Mouse (Mus musculus): ENCODE measurements around the gene Aspg. TPM values are rescaled to one million over a fixed set of nuclear protein-coding genes. Genes with fewer than 3 reads are reported as not detected.

Gene Aspg
- polyA plus RNA-seq, 1 experiment from 2014 or later = 1.3 TPM

DNA sequence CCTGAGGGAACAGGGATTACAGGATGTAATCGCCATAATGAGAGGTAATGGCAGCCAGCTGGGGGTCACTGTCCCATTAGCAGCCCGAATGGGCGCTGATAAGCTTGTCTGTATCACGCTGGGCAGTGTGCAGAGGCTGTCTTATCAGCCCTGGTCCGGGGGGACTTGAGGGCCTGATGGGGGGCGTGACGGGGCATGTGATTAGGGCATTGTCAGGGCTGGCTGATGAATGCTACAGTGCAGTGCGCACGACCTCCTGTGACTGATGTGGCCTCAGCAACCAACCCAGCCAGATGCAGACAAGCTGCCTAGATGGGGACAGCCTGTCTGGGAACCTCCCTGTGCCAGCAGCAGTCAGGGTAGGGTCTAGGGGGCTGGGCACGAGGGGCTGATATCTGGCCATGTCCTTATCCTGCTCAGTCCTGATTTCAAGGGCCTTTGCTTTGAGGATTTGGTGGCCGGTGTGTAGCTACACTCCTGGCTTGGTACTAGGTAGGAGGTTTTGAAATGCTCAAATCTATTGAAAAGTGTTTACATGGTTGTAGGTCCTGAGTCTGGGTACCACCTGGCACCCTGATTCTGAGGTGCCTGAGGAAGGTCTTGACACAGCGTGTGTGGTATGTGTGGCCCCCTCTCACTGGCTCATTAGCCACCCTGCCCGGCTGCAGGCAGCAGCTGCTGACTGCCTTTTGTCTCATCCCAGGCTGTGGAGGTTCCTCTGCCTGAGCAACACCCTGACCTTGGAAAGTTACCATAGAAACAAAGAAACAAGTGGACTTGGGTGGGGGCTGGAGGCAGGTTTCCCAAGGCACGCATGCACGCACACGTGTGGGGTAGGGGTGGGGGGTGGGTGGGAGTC is 57.7 kb downstream of the Aspg start:
- no peak for DNase-seq (ENCODE audit: extremely low spot score, low spot score)
- H3K36me3 ChIP-seq (replicated peaks) = peaks cover 70% of the 10 kb centered on the region

DNA sequence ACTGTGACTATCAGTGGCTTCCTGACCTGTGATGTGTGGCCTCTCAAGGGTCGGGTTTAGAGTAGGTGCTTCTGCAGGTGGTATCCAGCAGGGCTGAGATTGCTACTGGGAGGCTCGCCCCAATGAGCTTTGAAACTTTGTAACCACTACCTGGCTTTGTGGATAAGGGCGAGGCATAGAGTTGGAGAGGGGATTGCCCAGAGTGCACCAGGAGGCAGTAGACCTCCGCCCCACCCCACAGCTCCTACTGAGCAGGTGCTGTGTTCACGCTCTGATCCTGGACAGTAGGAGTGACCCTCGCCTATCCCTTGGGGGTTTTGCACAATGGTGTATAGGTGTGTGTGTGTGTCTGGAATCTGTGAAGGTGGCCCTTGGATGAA is 58.4 kb downstream of the Aspg start:
- no peak overlapping the region for H3K4me3 ChIP-seq
- H3K27me3 ChIP-seq (ENCODE audit: poor library complexity, severe bottlenecking) = peaks cover 14% of the 10 kb centered on the region
- H3K27ac ChIP-seq = peak overlapping the region; percentile 78
- DNase-seq (ENCODE audit: extremely low spot score, low spot score) = no peak
- peaks cover 75% of the 10 kb centered on the region for H3K4me1 ChIP-seq
- H3K9me3 ChIP-seq = no peaks in the 10 kb centered on the region
- 66% methylated on average over 6 of the region's 6 CpGs for WGBS
- peaks cover 72% of the 10 kb centered on the region for H3K36me3 ChIP-seq (replicated peaks)

More for the DNA sequence above, 57.7 kb downstream of the Aspg start:
- 26% methylated on average over 16 of the region's 16 CpGs for WGBS
- H3K9me3 ChIP-seq = no peaks in the 10 kb centered on the region
- H3K27ac ChIP-seq = peak overlapping the region; percentile 78
- H3K4me3 ChIP-seq = no peak overlapping the region
- peaks cover 69% of the 10 kb centered on the region for H3K4me1 ChIP-seq
- H3K27me3 ChIP-seq (ENCODE audit: poor library complexity, severe bottlenecking) = peaks cover 14% of the 10 kb centered on the region

DNA sequence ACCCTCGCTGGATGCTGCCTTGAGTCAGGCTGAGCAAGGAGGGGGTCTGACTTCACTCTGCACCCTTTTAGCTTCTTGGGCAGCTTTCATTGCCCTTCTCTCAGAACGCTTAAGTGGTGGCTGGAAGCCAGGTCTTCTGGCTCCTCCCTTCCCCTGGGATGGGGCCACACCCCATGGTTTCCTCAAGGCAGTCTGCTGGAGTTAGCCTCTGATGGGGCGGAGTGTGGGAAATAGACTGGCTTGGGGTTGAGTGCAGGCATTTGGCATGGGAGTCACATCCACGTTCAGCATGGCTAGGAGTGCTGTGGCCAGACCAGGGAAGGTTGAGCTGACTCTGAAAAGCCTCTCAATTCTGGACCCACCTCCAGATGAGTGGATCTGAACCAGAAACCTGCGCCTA is 62.8 kb downstream of the Aspg start:
- 81% methylated on average over 5 of the region's 5 CpGs for WGBS
- no peak for DNase-seq (ENCODE audit: extremely low spot score, low spot score)
- H3K9me3 ChIP-seq = no peaks in the 10 kb centered on the region
- no peak overlapping the region for H3K27ac ChIP-seq
- H3K4me1 ChIP-seq = peaks cover 68% of the 10 kb centered on the region
- H3K36me3 ChIP-seq (replicated peaks) = peaks cover 60% of the 10 kb centered on the region
- H3K4me3 ChIP-seq = no peak overlapping the region
- peaks cover 7% of the 10 kb centered on the region; the same call in 1 of the 2 replicates for H3K27me3 ChIP-seq (ENCODE audit: poor library complexity, severe bottlenecking)

DNA sequence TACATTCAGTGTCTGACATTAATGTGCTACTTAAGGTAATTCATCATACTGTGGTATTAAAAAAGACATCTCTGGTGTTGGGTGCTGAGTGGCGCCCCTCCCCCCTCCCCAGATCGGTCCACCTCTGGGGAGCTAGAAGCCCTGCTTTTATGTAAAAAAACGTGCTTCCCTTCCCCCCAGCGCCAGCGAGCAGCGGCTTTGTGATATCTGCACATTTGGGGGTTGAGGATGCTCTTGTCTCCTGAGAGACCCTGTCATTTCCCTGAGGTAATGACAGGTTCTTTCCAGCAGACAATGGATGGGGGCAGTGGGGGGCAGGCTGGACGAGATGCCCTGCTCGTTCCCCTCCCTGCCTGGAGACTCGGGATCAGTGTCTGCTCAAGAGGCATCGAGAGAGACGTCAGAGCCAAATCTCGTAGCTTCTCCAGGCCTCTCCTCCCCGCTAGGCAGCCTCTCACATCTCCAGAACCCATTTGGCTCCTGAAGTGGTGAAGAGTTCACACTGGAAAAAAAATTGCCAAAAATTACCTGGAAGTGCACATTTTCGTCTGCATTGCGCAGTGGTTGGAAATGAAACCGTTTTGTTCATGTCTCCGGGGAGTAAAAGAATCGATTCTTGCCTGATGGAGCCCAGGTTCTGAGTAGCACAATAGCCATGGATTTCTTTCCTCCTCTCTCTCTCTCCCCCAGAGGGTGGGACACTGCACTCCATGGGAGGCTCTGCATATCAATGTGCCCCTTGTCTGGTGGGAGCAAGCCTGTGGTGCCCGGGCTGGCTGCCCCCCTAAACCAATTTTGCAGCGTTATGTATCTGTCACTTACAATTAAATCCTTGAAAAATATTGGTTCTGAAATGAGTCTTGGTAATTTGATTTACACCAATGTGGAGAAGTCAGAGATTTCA is 64.4 kb downstream of the Aspg start:
- H3K36me3 ChIP-seq (replicated peaks) = peaks cover 66% of the 10 kb centered on the region

DNA sequence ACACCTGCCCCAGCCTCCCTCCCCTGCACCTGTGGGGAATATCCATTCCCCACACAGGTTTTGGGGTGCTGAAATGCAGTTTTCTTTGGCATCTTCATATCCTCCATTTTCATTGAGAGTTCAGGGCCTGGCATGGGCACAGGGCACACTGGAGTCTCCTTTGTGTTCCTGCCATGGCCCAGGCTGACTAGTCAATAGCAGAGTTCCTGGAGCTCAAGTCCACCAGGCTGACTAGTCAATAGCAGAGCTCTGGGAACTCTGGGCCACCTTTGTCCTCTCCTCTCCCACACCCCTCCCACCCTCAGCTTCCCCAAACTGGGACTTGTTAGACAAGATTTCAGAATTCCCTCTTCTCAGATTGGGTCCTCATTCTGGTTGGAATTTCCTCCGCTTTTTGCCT is 65.2 kb downstream of the Aspg start:
- DNase-seq (ENCODE audit: extremely low spot score, low spot score) = no peak

More for the DNA sequence above, 64.4 kb downstream of the Aspg start:
- no peaks in the 10 kb centered on the region for H3K9me3 ChIP-seq
- 26% methylated on average over 20 of the region's 20 CpGs for WGBS
- DNase-seq (ENCODE audit: extremely low spot score, low spot score) = no peak
- H3K4me3 ChIP-seq = peak overlapping the region; percentile 7; the same call in 1 of the 2 replicates
- H3K27me3 ChIP-seq (ENCODE audit: poor library complexity, severe bottlenecking) = no peaks in the 10 kb centered on the region; the same call in 1 of the 2 replicates
- H3K4me1 ChIP-seq = peaks cover 53% of the 10 kb centered on the region
- peak overlapping the region; percentile 79 for H3K27ac ChIP-seq

DNA sequence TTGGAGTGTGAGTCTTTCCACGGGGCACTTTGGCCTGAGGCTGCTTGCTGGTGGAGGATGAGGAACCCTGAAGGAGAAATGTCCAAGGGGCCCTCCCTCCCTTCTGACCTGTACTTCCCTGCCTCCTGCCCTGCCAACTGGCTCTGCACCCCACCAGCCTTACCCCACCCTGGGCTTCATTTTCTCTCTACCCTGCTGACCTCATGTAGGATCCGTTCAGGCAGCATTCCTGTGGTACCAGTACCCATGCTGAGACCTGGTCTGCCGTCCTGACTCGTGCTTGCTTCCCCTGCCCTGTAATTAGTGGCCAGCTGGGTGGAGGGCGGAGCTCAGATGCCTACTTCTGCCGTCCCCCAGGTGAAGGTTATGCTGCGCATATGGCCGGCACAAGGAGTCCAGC is 65.7 kb downstream of the Aspg start:
- peaks cover 73% of the 10 kb centered on the region for H3K36me3 ChIP-seq (replicated peaks)
- H3K4me1 ChIP-seq = peaks cover 46% of the 10 kb centered on the region
- no peak overlapping the region for H3K4me3 ChIP-seq
- no peaks in the 10 kb centered on the region for H3K9me3 ChIP-seq
- WGBS = 72% methylated on average over 8 of the region's 8 CpGs
- H3K27me3 ChIP-seq (ENCODE audit: poor library complexity, severe bottlenecking) = no peaks in the 10 kb centered on the region
- H3K27ac ChIP-seq = peak overlapping the region; percentile 79; the same call in 1 of the 2 replicates
- DNase-seq (ENCODE audit: extremely low spot score, low spot score) = no peak

More for the DNA sequence above, 65.2 kb downstream of the Aspg start:
- peaks cover 71% of the 10 kb centered on the region for H3K36me3 ChIP-seq (replicated peaks)
- H3K27ac ChIP-seq = peak overlapping the region; percentile 79
- no peaks in the 10 kb centered on the region for H3K9me3 ChIP-seq
- whole genome bisulfite sequencing = 97% methylated on average over 1 of the region's 1 CpGs
- H3K4me1 ChIP-seq = peaks cover 49% of the 10 kb centered on the region
- no peaks in the 10 kb centered on the region; the same call in 1 of the 2 replicates for H3K27me3 ChIP-seq (ENCODE audit: poor library complexity, severe bottlenecking)
- H3K4me3 ChIP-seq = peak overlapping the region; percentile 7; the same call in 1 of the 2 replicates

MicroRNAs encoded within 50 kb of the gene (microRNA counts, 519-probe panel; counts per million panel counts)
- 341 counts per million, percentile 65 among the panel's probes with 10 or more counts for microRNA mmu-miR-203

Small RNAs within 50 kb of the gene (microRNA-seq; reads per million reads assigned to microRNA genes)
- 1,303 reads per million, percentile 76 among the genes with 10 or more reads in this experiment for gene Mir203
- gene Mir3073a = not detected
- gene Mir3073b = not detected

Other genes with a start within 250 kb of the Aspg start
- 2.9 and 3.1 TPM in 2 replicates for gene Ppp1r13b, start 198.6 kb upstream of the Aspg start, polyA plus RNA-seq (2016; fragmentation: Nextera tagmentation; extraction: Ambion mirVana)
- gene Atp5mpl, start 139.7 kb upstream of the Aspg start, polyA plus RNA-seq (2016; fragmentation: Nextera tagmentation; extraction: Ambion mirVana) = 565 and 608 TPM in 2 replicates
- 1.1 and 1.9 TPM in 2 replicates for gene Tdrd9, start 135.1 kb upstream of the Aspg start, polyA plus RNA-seq (2016; fragmentation: Nextera tagmentation; extraction: Ambion mirVana)
- not detected in 2 replicates for gene Rd3l, start 125.4 kb upstream of the Aspg start, polyA plus RNA-seq (2016; fragmentation: Nextera tagmentation; extraction: Ambion mirVana)
- gene Kif26a, start 39.5 kb downstream of the Aspg start, polyA plus RNA-seq (2016; fragmentation: Nextera tagmentation; extraction: Ambion mirVana) = 3.8 and 4.4 TPM in 2 replicates

All from forebrain, embryonic 10.5 days (tissue).